Mouse (Mus musculus) midbrain, embryonic 13.5 days (tissue): ENCODE data around the gene Tbc1d16. TPM values are rescaled to one million over a fixed set of nuclear protein-coding genes. Genes with fewer than 3 reads are reported as not detected.
"Not testable (repeated sequence)": the region's sequence is repeated elsewhere in the genome, so short reads cannot be mapped to it uniquely, and the experiment has no call there.

Source experiments
- ATAC-seq: fragments of 200-750 bp; cut with Nextera tagmentation; 2 replicates; pipeline ENCODE4 v1.8.0; 2017; ENCODE audit warnings: mild to moderate bottlenecking, moderate TSS enrichment, moderate library complexity
- H3K27ac ChIP-seq: fragments of 300-500 bp; sonication (generic); 2 replicates; pipeline ENCODE4 v1.5.1; 2015; ENCODE audit warnings: inconsistent platforms, mild to moderate bottlenecking, moderate library complexity
- H3K27me3 ChIP-seq: fragments of 300-500 bp; sonication (generic); 2 replicates; pipeline ENCODE4 v1.6.1; 2015; ENCODE audit warnings: mild to moderate bottlenecking, inconsistent platforms
- H3K36me3 ChIP-seq: fragments of 300-500 bp; sonication (generic); 2 replicates; pipeline ENCODE4 v1.6.1; 2015; ENCODE audit warnings: mild to moderate bottlenecking, inconsistent platforms
- H3K4me1 ChIP-seq: fragments of 300-500 bp; sonication (generic); replicated peaks from 2 replicates; pipeline ENCODE4 v1.6.1; 2015; ENCODE audit warnings: inconsistent platforms
- H3K4me2 ChIP-seq: fragments of 300-500 bp; sonication (generic); replicated peaks from 2 replicates; pipeline ENCODE4 v1.6.1; 2015; ENCODE audit warnings: moderate library complexity, mild to moderate bottlenecking, inconsistent platforms
- H3K4me3 ChIP-seq: fragments of 300-500 bp; sonication (generic); replicated peaks from 2 replicates; pipeline ENCODE4 v1.5.1; 2015; ENCODE audit warnings: mild to moderate bottlenecking, inconsistent platforms
- H3K9ac ChIP-seq: fragments of 300-500 bp; sonication (generic); replicated peaks from 2 replicates; pipeline ENCODE4 v1.6.1; 2015; ENCODE audit warnings: mild to moderate bottlenecking, inconsistent platforms
- H3K9me3 ChIP-seq: fragments of 300-500 bp; sonication (generic); 2 replicates; pipeline ENCODE4 v1.6.1; 2016; ENCODE audit warnings: mild to moderate bottlenecking, inconsistent platforms
- WGBS: fragments of 180-500 bp; shearing (Covaris S2); methylation state at CpG from one replicate; pipeline ENCODE4 v1.1.7; 2015; 5-methylcytosine and 5-hydroxymethylcytosine counted together
- polyA plus RNA-seq: library from polyadenylated mRNA; unstranded; fragments of >200 nt; fragmentation: Nextera tagmentation; extraction: Ambion mirVana; gene quantifications from 2 replicates; pipeline ENCODE4 v1.2.1, GENCODE M21; 2015

Gene Tbc1d16
- polyA plus RNA-seq, 1 experiment from 2014 or later, result 50.0 TPM

GRCm38 (mm10) chr11:119258216-119258571, 29.9 kb upstream of the Tbc1d16 start:
- H3K9ac ChIP-seq, result 0 out of 2 replicates have a peak overlapping the region, but pooled peaks have one; percentile 32
- ATAC-seq, result no peak
- H3K4me1 ChIP-seq, result peaks cover 19% of the 10 kb centered on the region
- H3K4me3 ChIP-seq, result peak overlapping the region; percentile 27
- 70% methylated on average over 9 of the region's 9 CpGs for WGBS
- H3K9me3 ChIP-seq, result no peaks in the 10 kb centered on the region
- H3K27ac ChIP-seq, result peak overlapping the region; percentile 69; the same call in 1 of the 2 replicates
- peak overlapping the region; percentile 51 for H3K4me2 ChIP-seq
- H3K27me3 ChIP-seq, result no peaks in the 10 kb centered on the region
- peaks cover 55% of the 10 kb centered on the region for H3K36me3 ChIP-seq

- H3K27ac ChIP-seq, H3K27me3 ChIP-seq, H3K4me3 ChIP-seq, H3K4me2 ChIP-seq, ATAC-seq, H3K9me3 ChIP-seq, H3K9ac ChIP-seq: not testable (repeated sequence)
- WGBS, result 92% methylated on average over 5 of the region's 5 CpGs
- Histone ChIP-seq H3K36me3 (peaks cover 38% of the 10 kb centered on the region), H3K4me1 (peaks cover 35% of the 10 kb centered on the region)
Measured at GRCm38 (mm10) chr11:119256557-119256956, 28.3 kb upstream of the Tbc1d16 start.

GRCm38 (mm10) chr11:119252854-119253541, 24.7 kb upstream of the Tbc1d16 start:
- Histone ChIP-seq H3K4me1 (peaks cover 27% of the 10 kb centered on the region), H3K27ac (peak overlapping the region; percentile 32; the same call in 1 of the 2 replicates), H3K4me2 (peak overlapping the region; percentile 45), H3K9ac (0 out of 2 replicates have a peak overlapping the region, but pooled peaks have one; percentile 16), H3K4me3 (peak overlapping the region; percentile 18; the same call in 1 of the 2 replicates), H3K27me3 (no peaks in the 10 kb centered on the region), H3K9me3 (no peaks in the 10 kb centered on the region), H3K36me3 (peaks cover 18% of the 10 kb centered on the region)
- WGBS, result 8% methylated on average over 21 of the region's 22 CpGs
- peak; percentile 75 for ATAC-seq

- 69% methylated on average over 17 of the region's 17 CpGs for WGBS
- no peaks in the 10 kb centered on the region for H3K27me3 ChIP-seq
- H3K9me3 ChIP-seq, result no peaks in the 10 kb centered on the region
- no peak overlapping the region for H3K9ac ChIP-seq
- peaks cover 19% of the 10 kb centered on the region for H3K4me1 ChIP-seq
- peaks cover 18% of the 10 kb centered on the region for H3K36me3 ChIP-seq
- no peak for ATAC-seq
- H3K4me3 ChIP-seq, result no peak overlapping the region
- no peak overlapping the region for H3K27ac ChIP-seq
- H3K4me2 ChIP-seq, result no peak overlapping the region
Measured at GRCm38 (mm10) chr11:119250998-119251397, 22.7 kb upstream of the Tbc1d16 start.

GRCm38 (mm10) chr11:119249011-119249410, 20.7 kb upstream of the Tbc1d16 start:
- H3K27ac ChIP-seq, result no peak overlapping the region
- H3K27me3 ChIP-seq, result no peaks in the 10 kb centered on the region
- peaks cover 19% of the 10 kb centered on the region for H3K4me1 ChIP-seq
- H3K9me3 ChIP-seq, result no peaks in the 10 kb centered on the region
- WGBS, result 32% methylated on average over 6 of the region's 6 CpGs
- peaks cover 17% of the 10 kb centered on the region for H3K36me3 ChIP-seq
- no peak overlapping the region for H3K4me3 ChIP-seq
- peak; percentile 64 for ATAC-seq
- no peak overlapping the region for H3K9ac ChIP-seq
- H3K4me2 ChIP-seq, result no peak overlapping the region

GRCm38 (mm10) chr11:119245543-119245942, 17.2 kb upstream of the Tbc1d16 start:
- H3K4me1 ChIP-seq, H3K4me3 ChIP-seq, H3K9me3 ChIP-seq, H3K27me3 ChIP-seq, ATAC-seq, H3K9ac ChIP-seq, H3K4me2 ChIP-seq, H3K27ac ChIP-seq: not testable (repeated sequence)
- 94% methylated on average over 6 of the region's 6 CpGs for WGBS
- peaks cover 43% of the 10 kb centered on the region for H3K36me3 ChIP-seq

- Histone ChIP-seq H3K36me3 (peaks cover 68% of the 10 kb centered on the region), H3K27ac (no peak overlapping the region), H3K9me3 (peaks cover 3% of the 10 kb centered on the region; the same call in 1 of the 2 replicates), H3K4me1 (peaks cover 17% of the 10 kb centered on the region), H3K4me3 (no peak overlapping the region), H3K27me3 (no peaks in the 10 kb centered on the region), H3K4me2 (no peak overlapping the region), H3K9ac (no peak overlapping the region)
- 93% methylated on average over 12 of the region's 12 CpGs for WGBS
- no peak for ATAC-seq
Measured at GRCm38 (mm10) chr11:119239480-119239879, 11.2 kb upstream of the Tbc1d16 start.

GRCm38 (mm10) chr11:119238305-119238721, 10.0 kb upstream of the Tbc1d16 start:
- Histone ChIP-seq H3K4me3 (peak overlapping the region; percentile 18), H3K36me3 (peaks cover 71% of the 10 kb centered on the region), H3K9me3 (peaks cover 3% of the 10 kb centered on the region; the same call in 1 of the 2 replicates), H3K4me2 (peak overlapping the region; percentile 48), H3K4me1 (peaks cover 17% of the 10 kb centered on the region), H3K9ac (0 out of 2 replicates have a peak overlapping the region, but pooled peaks have one; percentile 11), H3K27ac (peak overlapping the region; percentile 58), H3K27me3 (no peaks in the 10 kb centered on the region)
- WGBS, result 19% methylated on average over 11 of the region's 11 CpGs
- peak; percentile 72 for ATAC-seq

GRCm38 (mm10) chr11:119237568-119238304, 9.4 kb upstream of the Tbc1d16 start:
- Histone ChIP-seq H3K9ac (no peak overlapping the region; the same call in 1 of the 2 replicates), H3K36me3 (peaks cover 65% of the 10 kb centered on the region)
- WGBS, result 44% methylated on average over 20 of the region's 20 CpGs

GRCm38 (mm10) chr11:119237007-119237406, 8.7 kb upstream of the Tbc1d16 start:
- H3K27ac ChIP-seq, result no peak overlapping the region
- peaks cover 62% of the 10 kb centered on the region for H3K36me3 ChIP-seq
- peaks cover 3% of the 10 kb centered on the region; the same call in 1 of the 2 replicates for H3K9me3 ChIP-seq
- 55% methylated on average over 3 of the region's 3 CpGs for WGBS
- H3K4me2 ChIP-seq, result no peak overlapping the region
- ATAC-seq, result no peak
- no peaks in the 10 kb centered on the region for H3K27me3 ChIP-seq
- no peak overlapping the region for H3K9ac ChIP-seq
- no peak overlapping the region for H3K4me3 ChIP-seq
- H3K4me1 ChIP-seq, result peaks cover 17% of the 10 kb centered on the region

More at GRCm38 (mm10) chr11:119237568-119238304, 9.4 kb upstream of the Tbc1d16 start:
- Histone ChIP-seq H3K9me3 (peaks cover 3% of the 10 kb centered on the region; the same call in 1 of the 2 replicates), H3K4me1 (peaks cover 17% of the 10 kb centered on the region), H3K4me3 (peak overlapping the region; percentile 18), H3K4me2 (peak overlapping the region; percentile 48), H3K27me3 (no peaks in the 10 kb centered on the region), H3K27ac (peak overlapping the region; percentile 51)
- ATAC-seq, result peak; percentile 79

GRCm38 (mm10) chr11:119236354-119236753, 8.1 kb upstream of the Tbc1d16 start:
- 67% methylated on average over 8 of the region's 8 CpGs for WGBS
- H3K27ac ChIP-seq, result no peak overlapping the region
- peaks cover 3% of the 10 kb centered on the region; the same call in 1 of the 2 replicates for H3K9me3 ChIP-seq
- no peaks in the 10 kb centered on the region for H3K27me3 ChIP-seq
- no peak overlapping the region for H3K9ac ChIP-seq
- no peak overlapping the region for H3K4me3 ChIP-seq
- H3K4me2 ChIP-seq, result no peak overlapping the region
- peaks cover 65% of the 10 kb centered on the region for H3K36me3 ChIP-seq
- ATAC-seq, result no peak
- peaks cover 17% of the 10 kb centered on the region for H3K4me1 ChIP-seq

GRCm38 (mm10) chr11:119235596-119235995, 7.3 kb upstream of the Tbc1d16 start:
- Histone ChIP-seq H3K4me1 (peaks cover 19% of the 10 kb centered on the region), H3K4me3 (no peak overlapping the region), H3K36me3 (peaks cover 58% of the 10 kb centered on the region), H3K9ac (no peak overlapping the region), H3K27ac (no peak overlapping the region), H3K27me3 (no peaks in the 10 kb centered on the region), H3K9me3 (peaks cover 3% of the 10 kb centered on the region; the same call in 1 of the 2 replicates), H3K4me2 (no peak overlapping the region)
- WGBS, result 78% methylated on average over 4 of the region's 4 CpGs
- no peak for ATAC-seq
